Mouse (Mus musculus) layer of hippocampus, adult 2 months (tissue): Measurements from ENCODE around the gene Gramd4. TPM values are rescaled to one million over a fixed set of nuclear protein-coding genes. Genes with fewer than 3 reads are reported as not detected.

Experiments used
- DNase-seq, 2 experiments: peaks; one replicate each; pipeline ENCODE4 v3.0.0; 2022; ENCODE audit warnings: low spot score in 2 of 2
- H3K27ac ChIP-seq: fragments of 200-600 bp; 2 replicates; pipeline ENCODE4 v1.8.1; 2022
- H3K4me3 ChIP-seq: fragments of 200-600 bp; 2 replicates; pipeline ENCODE4 v1.8.1; 2022; ENCODE audit warnings: mild to moderate bottlenecking
- CTCF ChIP-seq: fragments of 200-600 bp; conservative IDR thresholded peaks from 2 replicates; pipeline ENCODE4 v1.8.1; 2022; ENCODE audit warnings: antibody characterized with exemption, mild to moderate bottlenecking, moderate library complexity
- total RNA-seq, 2 experiments: library from RNA; stranded (reverse); gene quantifications; 2 replicates each; pipeline ENCODE4 v1.2.3; 2021

The Gramd4 gene
- total RNA-seq, 2 experiments from 2014 or later = 24.8 to 28.7 TPM

GRCm38 (mm10) chr15:86107831-86108471, 50.5 kb downstream of the Gramd4 start:
- TF ChIP-seq CTCF = no peak; the same call in 1 of the 2 replicates
- DNase-seq = no peak
- no peak overlapping the region for H3K27ac ChIP-seq
- H3K4me3 ChIP-seq = no peak overlapping the region

- Histone ChIP-seq H3K27ac (no peak overlapping the region), H3K4me3 (no peak overlapping the region)
- TF ChIP-seq CTCF = no peak
- DNase-seq = no peak
These were observed 51.8 kb downstream of the Gramd4 start for GRCm38 (mm10) chr15:86109245-86109644.

- no peak for TF ChIP-seq CTCF
- no peak for DNase-seq
- no peak overlapping the region for H3K4me3 ChIP-seq
- H3K27ac ChIP-seq = peak overlapping the region; percentile 15; the same call in 1 of the 2 replicates
These were observed 52.2 kb downstream of the Gramd4 start for GRCm38 (mm10) chr15:86109650-86110211.

- Histone ChIP-seq H3K27ac (0 out of 2 replicates have a peak overlapping the region, but pooled peaks have one; percentile 15), H3K4me3 (no peak overlapping the region)
- DNase-seq = no peak
- no peak for TF ChIP-seq CTCF
These were observed 53.0 kb downstream of the Gramd4 start for GRCm38 (mm10) chr15:86110361-86111103.

GRCm38 (mm10) chr15:86112707-86113341, 55.3 kb downstream of the Gramd4 start:
- Histone ChIP-seq H3K27ac (peak overlapping the region; percentile 50), H3K4me3 (no peak overlapping the region)
- DNase-seq = no peak
- no peak for TF ChIP-seq CTCF

GRCm38 (mm10) chr15:86113342-86113710, 55.8 kb downstream of the Gramd4 start:
- no peak overlapping the region for H3K4me3 ChIP-seq
- no peak for DNase-seq
- H3K27ac ChIP-seq = peak overlapping the region; percentile 50; the same call in 1 of the 2 replicates
- no peak for TF ChIP-seq CTCF

GRCm38 (mm10) chr15:86116421-86116820, 58.9 kb downstream of the Gramd4 start:
- no peak for TF ChIP-seq CTCF
- no peak overlapping the region for H3K27ac ChIP-seq
- no peak for DNase-seq
- no peak overlapping the region for H3K4me3 ChIP-seq

- Histone ChIP-seq H3K27ac (0 out of 2 replicates have a peak overlapping the region, but pooled peaks have one; percentile 8), H3K4me3 (no peak overlapping the region)
- DNase-seq = no peak
- no peak for TF ChIP-seq CTCF
These were observed 59.9 kb downstream of the Gramd4 start for GRCm38 (mm10) chr15:86117115-86118100.

GRCm38 (mm10) chr15:86119186-86119585, 61.7 kb downstream of the Gramd4 start:
- no peak for DNase-seq
- TF ChIP-seq CTCF = no peak
- Histone ChIP-seq H3K27ac (no peak overlapping the region), H3K4me3 (no peak overlapping the region)

- Histone ChIP-seq H3K27ac (peak overlapping the region; percentile 67), H3K4me3 (no peak overlapping the region)
These were observed 64.9 kb downstream of the Gramd4 start for GRCm38 (mm10) chr15:86122261-86122949.

GRCm38 (mm10) chr15:86123409-86123808, 65.9 kb downstream of the Gramd4 start:
- no peak overlapping the region for H3K4me3 ChIP-seq
- no peak for TF ChIP-seq CTCF
- H3K27ac ChIP-seq = no peak overlapping the region; the same call in 1 of the 2 replicates
- DNase-seq = no peak

More at GRCm38 (mm10) chr15:86122261-86122949, 64.9 kb downstream of the Gramd4 start:
- no peak for DNase-seq
- peak; percentile 23 for TF ChIP-seq CTCF

- DNase-seq = peak; percentile 55 to 77
- TF ChIP-seq CTCF = peak; percentile 90
- Histone ChIP-seq H3K4me3 (no peak overlapping the region), H3K27ac (no peak overlapping the region)
These were observed 66.9 kb downstream of the Gramd4 start for GRCm38 (mm10) chr15:86124359-86124758.
